Mouse (Mus musculus) spleen, adult 2 months (tissue): ENCODE measurements around the gene Upf3b.

Experiments used
- CTCF ChIP-seq: fragments of 200-500 bp; IDR thresholded peaks from 2 replicates; pipeline ENCODE4 v1.5.1; 2011; ENCODE audit warnings: mild to moderate bottlenecking, inconsistent platforms; ENCODE audit not compliant: insufficient read depth, insufficient read length, insufficient replicate concordance; ENCODE audit errors: extremely low read depth
- POLR2A ChIP-seq: fragments of 200-500 bp; IDR thresholded peaks from 2 replicates; pipeline ENCODE4 v1.6.1; 2011; ENCODE audit warnings: low read depth, low read length, inconsistent platforms

- TF ChIP-seq POLR2A (no peak), CTCF (no peak)
Observed at GRCm38 (mm10) chrX:37110881-37111193, 715 bp upstream of the Upf3b start.
